Mouse (Mus musculus): ENCODE results near the gene Sema4c. TPM values are rescaled to one million over a fixed set of nuclear protein-coding genes. Genes with fewer than 3 reads are reported as not detected.
"Not testable (repeated sequence)": the region's sequence is repeated elsewhere in the genome, so short reads cannot be mapped to it uniquely, and the experiment has no call there.

Sema4c gene
- polyA plus RNA-seq, 1 experiment from 2014 or later = 3.6 TPM

- Histone ChIP-seq H3K4me2 (ENCODE audit: low read depth) (no peak overlapping the region), H3K27me3 (ENCODE audit: control insufficient read depth, insufficient read depth, low read length) (no peaks in the 10 kb centered on the region), H3K36me3 (ENCODE audit: control insufficient read depth, insufficient read depth, low read length) (peaks cover 7% of the 10 kb centered on the region; the same call in 1 of the 2 replicates), H3K4me1 (ENCODE audit: control insufficient read depth, insufficient read depth, low read length) (no peaks in the 10 kb centered on the region), H3K9ac (ENCODE audit: low read length) (no peak overlapping the region), H3K9me3 (ENCODE audit: control insufficient read depth, low read length) (no peaks in the 10 kb centered on the region), H3K27ac (ENCODE audit: low read depth, low read length) (no peak overlapping the region), H3K4me3 (ENCODE audit: low read depth, low read length) (no peak overlapping the region)
- ATAC-seq (ENCODE audit: insufficient read depth, low FRiP score, low TSS enrichment) (no peak), DNase-seq (ENCODE audit: low spot score) (no peak)
- 87% methylated on average over 4 of the region's 4 CpGs for WGBS
Observed at GRCm38 (mm10) chr1:36538727-36539126, 19.4 kb downstream of the Sema4c start.

- DNase-seq (ENCODE audit: low spot score); H3K9me3 ChIP-seq (ENCODE audit: control insufficient read depth, low read length); H3K4me2 ChIP-seq (ENCODE audit: low read depth); H3K27me3 ChIP-seq (ENCODE audit: control insufficient read depth, insufficient read depth, low read length); H3K36me3 ChIP-seq (ENCODE audit: control insufficient read depth, insufficient read depth, low read length); H3K4me3 ChIP-seq (ENCODE audit: low read depth, low read length); H3K9ac ChIP-seq (ENCODE audit: low read length); H3K4me1 ChIP-seq (ENCODE audit: control insufficient read depth, insufficient read depth, low read length); ATAC-seq (ENCODE audit: insufficient read depth, low FRiP score, low TSS enrichment); H3K27ac ChIP-seq (ENCODE audit: low read depth, low read length): not testable (repeated sequence)
- WGBS = 95% methylated on average over 9 of the region's 9 CpGs
Observed at GRCm38 (mm10) chr1:36536783-36537182, 21.4 kb downstream of the Sema4c start, which contains the start of gene Ankrd23. TSS of gene Ankrd23 (minus strand) at chr1:36536883.

- Histone ChIP-seq H3K4me3 (ENCODE audit: low read depth, low read length) (no peak overlapping the region), H3K27me3 (ENCODE audit: control insufficient read depth, insufficient read depth, low read length) (no peaks in the 10 kb centered on the region), H3K36me3 (ENCODE audit: control insufficient read depth, insufficient read depth, low read length) (peaks cover 6% of the 10 kb centered on the region; the same call in 1 of the 2 replicates), H3K4me1 (ENCODE audit: control insufficient read depth, insufficient read depth, low read length) (no peaks in the 10 kb centered on the region), H3K27ac (ENCODE audit: low read depth, low read length) (no peak overlapping the region), H3K4me2 (ENCODE audit: low read depth) (no peak overlapping the region), H3K9ac (ENCODE audit: low read length) (no peak overlapping the region), H3K9me3 (ENCODE audit: control insufficient read depth, low read length) (no peaks in the 10 kb centered on the region)
- 86% methylated on average over 8 of the region's 8 CpGs for WGBS
- no peak for DNase-seq (ENCODE audit: low spot score)
- no peak for ATAC-seq (ENCODE audit: insufficient read depth, low FRiP score, low TSS enrichment)
Observed at GRCm38 (mm10) chr1:36536397-36536728, 21.8 kb downstream of the Sema4c start.

GRCm38 (mm10) chr1:36535477-36536396, 22.4 kb downstream of the Sema4c start:
- Histone ChIP-seq H3K4me2 (ENCODE audit: low read depth) (no peak overlapping the region), H3K36me3 (ENCODE audit: control insufficient read depth, insufficient read depth, low read length) (peaks cover 3% of the 10 kb centered on the region; the same call in 1 of the 2 replicates), H3K9me3 (ENCODE audit: control insufficient read depth, low read length) (no peaks in the 10 kb centered on the region), H3K27ac (ENCODE audit: low read depth, low read length) (no peak overlapping the region), H3K27me3 (ENCODE audit: control insufficient read depth, insufficient read depth, low read length) (no peaks in the 10 kb centered on the region), H3K4me3 (ENCODE audit: low read depth, low read length) (no peak overlapping the region), H3K9ac (ENCODE audit: low read length) (no peak overlapping the region), H3K4me1 (ENCODE audit: control insufficient read depth, insufficient read depth, low read length) (no peaks in the 10 kb centered on the region)
- ATAC-seq (ENCODE audit: insufficient read depth, low FRiP score, low TSS enrichment) (no peak), DNase-seq (ENCODE audit: low spot score) (no peak)
- WGBS = 84% methylated on average over 11 of the region's 11 CpGs

GRCm38 (mm10) chr1:36534595-36535058, 23.5 kb downstream of the Sema4c start:
- 78% methylated on average over 6 of the region's 6 CpGs for WGBS
- H3K36me3 ChIP-seq (ENCODE audit: control insufficient read depth, insufficient read depth, low read length) = no peaks in the 10 kb centered on the region
- H3K27ac ChIP-seq (ENCODE audit: low read depth, low read length) = no peak overlapping the region
- ATAC-seq (ENCODE audit: insufficient read depth, low FRiP score, low TSS enrichment) = no peak
- no peak overlapping the region for H3K4me3 ChIP-seq (ENCODE audit: low read depth, low read length)
- no peak for DNase-seq (ENCODE audit: low spot score)
- no peaks in the 10 kb centered on the region for H3K4me1 ChIP-seq (ENCODE audit: control insufficient read depth, insufficient read depth, low read length)
- no peak overlapping the region for H3K9ac ChIP-seq (ENCODE audit: low read length)
- no peaks in the 10 kb centered on the region for H3K27me3 ChIP-seq (ENCODE audit: control insufficient read depth, insufficient read depth, low read length)
- H3K9me3 ChIP-seq (ENCODE audit: control insufficient read depth, low read length) = no peaks in the 10 kb centered on the region
- H3K4me2 ChIP-seq (ENCODE audit: low read depth) = no peak overlapping the region

- ATAC-seq (ENCODE audit: insufficient read depth, low FRiP score, low TSS enrichment) = no peak
Observed at GRCm38 (mm10) chr1:36533546-36533945, 24.6 kb downstream of the Sema4c start.

GRCm38 (mm10) chr1:36531461-36531860, 26.7 kb downstream of the Sema4c start:
- DNase-seq (ENCODE audit: low spot score) (no peak), ATAC-seq (ENCODE audit: insufficient read depth, low FRiP score, low TSS enrichment) (no peak)
- H3K4me1 ChIP-seq (ENCODE audit: control insufficient read depth, insufficient read depth, low read length) = no peaks in the 10 kb centered on the region
- no peak overlapping the region for H3K4me2 ChIP-seq (ENCODE audit: low read depth)
- no peak overlapping the region for H3K9ac ChIP-seq (ENCODE audit: low read length)
- H3K36me3 ChIP-seq (ENCODE audit: control insufficient read depth, insufficient read depth, low read length) = no peaks in the 10 kb centered on the region
- H3K4me3 ChIP-seq (ENCODE audit: low read depth, low read length) = no peak overlapping the region
- no peaks in the 10 kb centered on the region for H3K9me3 ChIP-seq (ENCODE audit: control insufficient read depth, low read length)
- H3K27ac ChIP-seq (ENCODE audit: low read depth, low read length) = no peak overlapping the region
- WGBS = 93% methylated on average over 12 of the region's 12 CpGs
- H3K27me3 ChIP-seq (ENCODE audit: control insufficient read depth, insufficient read depth, low read length) = no peaks in the 10 kb centered on the region

More at GRCm38 (mm10) chr1:36533546-36533945, 24.6 kb downstream of the Sema4c start:
- no peak for DNase-seq (ENCODE audit: low spot score)
- no peaks in the 10 kb centered on the region for H3K4me1 ChIP-seq (ENCODE audit: control insufficient read depth, insufficient read depth, low read length)
- no peak overlapping the region for H3K27ac ChIP-seq (ENCODE audit: low read depth, low read length)
- 82% methylated on average over 6 of the region's 6 CpGs for WGBS
- H3K9me3 ChIP-seq (ENCODE audit: control insufficient read depth, low read length) = no peaks in the 10 kb centered on the region
- no peaks in the 10 kb centered on the region for H3K36me3 ChIP-seq (ENCODE audit: control insufficient read depth, insufficient read depth, low read length)
- H3K4me2 ChIP-seq (ENCODE audit: low read depth) = no peak overlapping the region
- H3K27me3 ChIP-seq (ENCODE audit: control insufficient read depth, insufficient read depth, low read length) = no peaks in the 10 kb centered on the region
- no peak overlapping the region for H3K4me3 ChIP-seq (ENCODE audit: low read depth, low read length)
- H3K9ac ChIP-seq (ENCODE audit: low read length) = no peak overlapping the region

- DNase-seq (ENCODE audit: low spot score) (no peak), ATAC-seq (ENCODE audit: insufficient read depth, low FRiP score, low TSS enrichment) (no peak)
- H3K36me3 ChIP-seq (ENCODE audit: control insufficient read depth, insufficient read depth, low read length) = no peaks in the 10 kb centered on the region
- H3K27me3 ChIP-seq (ENCODE audit: control insufficient read depth, insufficient read depth, low read length) = no peaks in the 10 kb centered on the region
- no peak overlapping the region for H3K9ac ChIP-seq (ENCODE audit: low read length)
- H3K27ac ChIP-seq (ENCODE audit: low read depth, low read length) = no peak overlapping the region
- no peaks in the 10 kb centered on the region for H3K9me3 ChIP-seq (ENCODE audit: control insufficient read depth, low read length)
- no peaks in the 10 kb centered on the region for H3K4me1 ChIP-seq (ENCODE audit: control insufficient read depth, insufficient read depth, low read length)
- no peak overlapping the region for H3K4me3 ChIP-seq (ENCODE audit: low read depth, low read length)
- H3K4me2 ChIP-seq (ENCODE audit: low read depth) = no peak overlapping the region
- 90% methylated on average over 7 of the region's 7 CpGs for WGBS
Observed at GRCm38 (mm10) chr1:36530962-36531361, 27.2 kb downstream of the Sema4c start.

- ATAC-seq (ENCODE audit: insufficient read depth, low FRiP score, low TSS enrichment) = no peak
- 89% methylated on average over 8 of the region's 8 CpGs for WGBS
Observed at GRCm38 (mm10) chr1:36530485-36530884, 27.7 kb downstream of the Sema4c start.

More at GRCm38 (mm10) chr1:36530485-36530884, 27.7 kb downstream of the Sema4c start:
- Histone ChIP-seq H3K4me1 (ENCODE audit: control insufficient read depth, insufficient read depth, low read length) (no peaks in the 10 kb centered on the region), H3K9me3 (ENCODE audit: control insufficient read depth, low read length) (no peaks in the 10 kb centered on the region), H3K9ac (ENCODE audit: low read length) (no peak overlapping the region), H3K27me3 (ENCODE audit: control insufficient read depth, insufficient read depth, low read length) (no peaks in the 10 kb centered on the region), H3K27ac (ENCODE audit: low read depth, low read length) (no peak overlapping the region), H3K36me3 (ENCODE audit: control insufficient read depth, insufficient read depth, low read length) (no peaks in the 10 kb centered on the region), H3K4me3 (ENCODE audit: low read depth, low read length) (no peak overlapping the region), H3K4me2 (ENCODE audit: low read depth) (no peak overlapping the region)
- DNase-seq (ENCODE audit: low spot score) = no peak
